Mouse (Mus musculus) urinary bladder, postnatal 10 days (tissue): ENCODE data around the gene Sppl3.
"Not testable (repeated sequence)": the region's sequence is repeated elsewhere in the genome, so short reads cannot be mapped to it uniquely, and the experiment has no call there.

Source experiments
- DNase-seq: peaks from one replicate; pipeline ENCODE4 v3.0.0; 2022; ENCODE audit warnings: low spot score

The Sppl3 gene

DNA sequence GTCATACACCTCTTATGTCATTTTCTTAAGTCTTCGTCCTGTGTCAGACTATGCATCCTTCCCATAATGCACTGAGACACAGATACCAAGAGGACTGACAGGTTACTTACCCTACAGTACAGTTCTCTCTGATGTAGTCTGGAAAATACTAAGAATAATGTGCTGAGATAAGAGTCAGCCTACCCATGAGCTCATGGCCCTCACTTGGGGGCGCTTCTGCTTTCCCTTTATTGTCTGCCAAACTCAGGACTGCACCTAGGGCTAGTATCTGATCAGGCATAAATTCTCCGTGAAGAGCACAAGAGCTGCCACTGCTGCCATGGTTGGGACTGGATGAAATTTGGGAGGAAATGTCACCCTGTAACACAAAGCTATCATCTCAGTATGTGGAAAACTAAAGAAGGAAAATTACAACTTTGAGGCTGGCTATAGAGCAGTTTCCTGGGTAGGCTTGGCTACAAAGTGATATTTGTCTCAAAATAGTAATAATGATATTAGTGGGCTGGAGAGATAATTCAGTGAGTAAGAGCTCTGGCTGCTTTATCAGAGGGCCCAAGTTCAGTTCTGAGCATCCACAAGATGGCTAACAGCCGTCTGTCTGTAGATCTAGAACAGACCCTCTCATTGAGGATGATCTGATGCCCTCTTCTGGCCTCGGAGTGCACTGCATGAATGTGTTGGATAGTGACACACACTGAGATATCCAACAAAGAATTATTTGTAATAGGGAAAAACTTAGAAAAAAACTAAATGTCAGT lies 65.4 kb downstream of the Sppl3 start:
- DNase-seq: no peak

DNA sequence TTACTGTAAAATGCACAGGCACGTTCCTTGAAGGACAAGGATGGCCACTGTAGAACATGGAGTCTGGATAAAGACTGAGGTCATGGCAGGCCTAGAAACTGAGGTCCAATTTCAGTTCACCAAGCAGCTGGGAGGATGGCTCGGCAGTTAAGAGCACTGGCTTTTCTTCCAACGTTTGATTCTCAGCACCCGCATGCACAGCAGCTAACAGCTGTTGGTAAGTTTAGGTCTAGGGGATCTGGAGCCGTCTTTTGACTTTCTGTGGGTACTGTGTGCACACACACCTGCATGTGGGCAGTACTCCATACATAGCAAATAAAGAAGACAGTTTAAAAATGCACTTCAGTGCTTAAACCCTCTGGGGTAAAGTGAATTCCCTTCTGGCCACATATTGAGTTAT lies 70.7 kb downstream of the Sppl3 start:
- no peak for DNase-seq

GRCm38 (mm10) chr5:115083492-115083891 lies 72.6 kb downstream of the Sppl3 start:
- DNase-seq: no peak

GRCm38 (mm10) chr5:115085675-115086074 lies 74.7 kb downstream of the Sppl3 start:
- DNase-seq: no peak

GRCm38 (mm10) chr5:115089592-115090268 lies 78.8 kb downstream of the Sppl3 start:
- DNase-seq: no peak

GRCm38 (mm10) chr5:115091015-115091414 lies 80.1 kb downstream of the Sppl3 start:
- DNase-seq: no peak

DNA sequence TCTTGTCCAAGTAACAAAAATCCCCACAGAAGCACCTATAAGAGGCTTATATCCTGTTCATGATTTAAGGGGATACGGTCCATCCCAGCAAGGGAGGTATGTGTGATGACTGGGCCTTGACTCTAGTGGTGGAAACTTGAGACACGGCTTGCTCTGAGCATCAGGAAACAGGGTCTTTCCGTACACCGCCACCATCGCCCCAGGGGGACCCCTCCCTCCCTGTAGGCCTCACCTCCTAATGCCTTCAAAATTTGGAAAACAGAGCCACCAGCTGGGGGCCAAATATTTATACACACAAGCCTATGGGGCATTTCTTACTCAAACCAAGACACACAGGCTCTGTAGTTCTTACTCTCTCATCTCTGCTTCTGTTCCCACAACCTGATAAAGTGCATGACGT lies 80.8 kb downstream of the Sppl3 start:
- no peak for DNase-seq

- DNase-seq: no peak
These were observed 87.3 kb downstream of the Sppl3 start, which contains the start of gene Gm10401 for GRCm38 (mm10) chr5:115098195-115098594. Gm10401 (minus strand) TSS chr5:115098295.

- no peak for DNase-seq
These were observed 88.6 kb downstream of the Sppl3 start for GRCm38 (mm10) chr5:115099530-115099929.

- no peak for DNase-seq
These were observed 89.1 kb downstream of the Sppl3 start for GRCm38 (mm10) chr5:115099991-115100390.

- DNase-seq: no peak
These were observed 89.5 kb downstream of the Sppl3 start for GRCm38 (mm10) chr5:115100473-115100872.

- no peak for DNase-seq
These were observed 91.3 kb downstream of the Sppl3 start for GRCm38 (mm10) chr5:115102231-115102630.

DNA sequence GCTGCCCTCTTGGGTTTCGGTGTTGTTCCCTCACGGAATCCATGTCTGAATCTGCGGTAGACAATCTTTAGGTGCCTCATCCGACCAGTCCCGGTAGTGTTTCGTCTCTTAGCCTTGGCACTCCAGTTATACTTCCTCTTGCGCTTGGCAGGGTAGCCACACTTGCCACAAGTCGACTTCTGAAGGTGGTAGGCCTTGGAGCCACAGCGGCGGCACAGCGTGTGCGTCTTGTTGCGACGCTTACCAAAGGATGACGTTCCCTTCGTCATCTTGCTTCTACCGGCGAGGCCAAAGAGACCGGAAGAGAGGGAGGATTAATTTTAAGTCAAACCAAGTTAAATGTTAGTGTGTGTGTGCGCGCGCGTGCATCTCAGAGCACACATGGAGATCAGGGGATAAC lies 92.3 kb downstream of the Sppl3 start:
- not testable (repeated sequence) for DNase-seq

DNA sequence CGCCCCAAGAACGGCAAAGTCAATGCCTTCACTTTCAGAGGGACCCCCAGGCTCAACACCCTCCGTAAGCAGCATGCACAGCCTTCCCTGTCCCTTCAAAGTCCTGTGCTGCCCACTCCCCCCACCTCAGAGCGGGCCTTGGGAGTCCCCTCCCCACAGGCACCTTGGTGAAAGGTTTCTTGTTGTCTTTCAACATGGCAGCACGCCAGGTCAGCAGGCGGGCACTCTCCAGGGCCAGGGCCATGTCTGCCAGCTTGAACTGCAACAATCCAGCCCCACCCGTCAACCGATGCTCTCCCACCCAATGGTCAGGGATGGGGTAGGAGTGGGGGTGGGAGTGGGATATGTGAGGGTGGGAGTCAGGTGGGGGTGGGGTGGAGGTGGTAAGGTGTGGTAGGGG lies 100.2 kb downstream of the Sppl3 start:
- no peak for DNase-seq

DNA sequence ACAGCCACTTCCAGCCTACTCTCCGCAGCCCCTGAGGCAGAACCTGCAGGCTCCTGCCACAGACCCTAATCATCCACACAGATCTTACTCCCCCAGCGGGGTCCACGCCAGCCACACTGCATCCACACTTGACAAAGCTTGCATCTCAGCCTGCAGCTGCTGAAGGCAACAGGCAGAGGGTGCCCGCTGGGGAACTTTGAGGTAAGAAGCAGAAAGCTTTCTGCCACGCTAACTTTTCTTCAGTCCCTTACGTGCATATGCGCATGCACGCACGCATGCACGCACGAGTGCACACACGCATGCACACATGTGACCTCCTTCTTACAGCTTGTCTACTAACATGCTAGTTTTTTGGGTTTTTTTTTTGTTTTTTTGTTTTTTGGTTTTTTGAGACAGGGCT lies 102.3 kb downstream of the Sppl3 start:
- DNase-seq: no peak

DNA sequence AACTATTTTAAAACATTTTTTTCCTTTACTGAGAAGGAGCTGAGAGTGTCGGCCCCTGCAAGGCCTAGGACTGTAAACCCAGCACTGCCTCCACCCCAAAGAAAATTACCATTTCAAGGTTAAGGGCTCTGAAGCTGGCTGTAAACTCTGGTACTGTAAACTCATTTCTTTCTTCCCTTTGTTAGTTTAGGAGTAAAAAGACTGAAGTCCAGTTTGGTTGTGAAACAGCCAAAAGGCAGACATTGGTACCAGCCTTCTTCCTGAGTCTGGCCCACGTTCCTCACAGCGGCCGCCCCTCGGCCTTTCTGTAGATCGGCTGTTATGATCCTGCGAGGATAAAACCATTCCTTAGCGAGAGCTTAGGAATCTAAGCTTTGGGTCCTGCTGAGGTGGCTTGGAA lies 103.6 kb downstream of the Sppl3 start:
- DNase-seq: no peak

DNA sequence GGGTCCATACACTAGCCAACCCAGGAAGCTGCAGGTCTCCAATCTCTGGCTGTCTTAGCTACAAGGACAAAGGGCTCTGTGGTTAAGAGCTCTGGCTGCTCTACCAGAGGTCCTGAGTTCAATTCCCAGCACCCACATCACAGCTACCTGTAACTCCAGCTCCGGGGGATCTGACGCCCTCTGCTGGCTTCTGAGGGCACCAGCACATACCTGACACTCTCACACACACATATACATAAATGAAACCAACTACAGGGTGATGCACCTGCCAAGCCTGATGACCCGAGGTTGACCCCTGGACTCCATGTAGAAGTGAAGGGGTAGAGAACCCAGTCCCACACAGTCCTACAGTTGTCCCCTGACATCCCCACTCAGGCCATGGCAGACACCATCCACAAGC lies 105.5 kb downstream of the Sppl3 start:
- no peak for DNase-seq

DNA sequence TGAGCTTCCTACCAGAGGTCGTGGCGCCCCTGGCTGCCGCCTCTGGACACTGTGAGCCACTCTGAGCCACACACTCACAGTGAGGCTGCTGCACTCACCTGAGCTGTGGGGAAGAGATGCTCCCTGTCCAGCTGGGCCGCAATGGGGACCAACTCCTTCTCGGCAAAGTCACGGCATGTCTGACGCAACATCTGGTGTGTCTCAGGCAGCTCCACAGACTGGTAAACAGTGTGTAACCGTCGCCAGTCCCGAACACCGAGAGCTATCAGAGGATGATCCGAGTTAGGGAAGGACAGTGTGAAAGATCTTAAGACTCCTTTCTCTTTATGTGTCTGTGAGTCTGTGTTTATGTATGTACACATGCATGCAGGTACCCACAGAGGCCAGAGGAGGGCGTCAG lies 106.5 kb downstream of the Sppl3 start:
- DNase-seq: no peak

GRCm38 (mm10) chr5:115118961-115119570 lies 108.1 kb downstream of the Sppl3 start, which contains the start of gene Acads:
Acads (minus strand) TSS chr5:115119346.
- peak; percentile 33 for DNase-seq

GRCm38 (mm10) chr5:115120978-115121377 lies 110.0 kb downstream of the Sppl3 start:
- no peak for DNase-seq

DNA sequence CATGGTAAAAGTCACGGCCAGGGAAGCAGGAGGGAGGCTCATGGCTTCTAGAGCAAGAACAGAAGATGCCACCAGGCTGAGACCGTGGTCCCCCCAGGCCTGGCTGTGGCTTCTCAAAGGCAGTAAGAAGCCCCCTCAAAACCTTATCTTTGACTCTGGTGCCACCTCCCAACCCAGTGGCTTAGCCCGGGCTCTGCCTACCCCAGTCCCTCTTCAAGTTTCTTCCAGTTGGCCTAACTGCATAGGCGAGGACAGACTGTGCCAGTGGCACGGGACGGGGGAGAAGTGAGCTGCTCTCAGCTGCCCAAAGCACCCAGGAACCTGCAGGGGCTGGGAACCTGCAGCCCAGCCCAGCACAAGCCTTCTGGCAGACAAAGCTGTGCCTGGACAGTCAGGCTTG lies 113.8 kb downstream of the Sppl3 start:
- no peak for DNase-seq

DNA sequence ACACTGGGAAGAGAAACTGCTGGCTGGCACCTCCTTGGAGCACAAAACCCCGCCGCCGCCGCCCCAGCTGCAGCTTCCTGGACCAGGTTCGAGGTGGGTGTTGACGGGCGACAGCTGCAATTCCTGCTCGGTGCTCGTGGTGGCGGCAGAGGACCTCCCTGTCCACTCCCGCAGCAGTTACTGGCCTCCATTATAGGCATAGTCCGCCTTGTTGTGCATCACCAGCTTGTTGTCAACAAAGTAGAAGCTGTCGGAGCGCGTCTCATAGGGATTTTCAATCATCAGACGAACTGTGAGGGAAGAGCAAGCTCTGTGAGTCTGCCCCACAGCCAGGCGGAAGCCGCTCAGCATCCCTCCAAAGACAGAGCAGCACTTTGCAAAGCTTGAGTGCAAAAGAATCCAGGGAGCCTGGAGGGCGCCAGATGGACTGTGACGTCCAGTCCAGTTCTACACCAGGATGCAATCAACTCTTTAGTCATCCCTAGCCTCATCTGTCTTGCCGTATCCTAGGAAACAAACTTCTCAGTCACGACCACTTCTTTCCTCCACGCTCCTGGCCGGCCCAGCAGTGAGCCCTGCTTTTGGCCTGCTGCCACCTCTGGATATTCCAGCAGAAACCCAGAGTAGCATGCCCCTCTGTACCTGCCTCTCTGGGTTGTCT lies 114.4 kb downstream of the Sppl3 start:
- no peak for DNase-seq
